Mouse (Mus musculus): ENCODE results near the gene Etfa. TPM values are rescaled to one million over a fixed set of nuclear protein-coding genes. Genes with fewer than 3 reads are reported as not detected.

Etfa gene
- polyA plus RNA-seq, 1 experiment from 2014 or later = 225 TPM

DNA sequence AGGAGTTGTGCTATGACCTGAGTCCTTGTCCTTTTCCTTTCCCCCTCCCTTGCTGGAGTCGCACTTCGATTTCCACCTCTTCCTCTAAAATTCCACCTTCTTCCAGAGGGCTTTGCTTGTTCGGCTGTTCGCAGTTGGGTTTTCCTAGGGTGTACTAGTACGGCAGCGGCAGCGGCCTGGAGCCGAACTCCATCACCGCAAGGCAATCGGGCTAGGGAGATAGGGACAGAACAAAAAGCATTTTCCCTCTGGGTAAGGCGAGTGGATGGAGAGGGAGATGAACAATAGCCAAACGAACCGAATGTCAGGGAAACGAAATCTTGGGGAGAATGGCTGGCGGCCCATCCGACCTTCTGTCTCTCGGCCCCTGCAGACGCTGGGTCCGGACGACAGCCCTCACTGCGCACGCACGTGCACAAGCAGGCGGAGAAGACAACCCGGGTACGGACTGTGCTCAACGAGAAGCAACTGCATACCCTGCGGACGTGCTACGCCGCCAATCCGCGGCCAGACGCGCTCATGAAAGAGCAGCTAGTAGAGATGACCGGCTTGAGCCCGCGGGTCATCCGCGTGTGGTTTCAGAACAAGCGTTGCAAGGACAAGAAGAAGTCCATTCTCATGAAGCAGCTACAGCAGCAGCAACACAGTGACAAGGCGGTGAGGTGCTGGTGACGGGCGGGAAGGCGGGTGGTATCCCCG is 31.8 kb upstream of the Etfa start:
- peak overlapping the region; percentile 45 for H3K4me3 ChIP-seq (ENCODE audit: low read depth, low read length)
- peaks cover 85% of the 10 kb centered on the region for H3K27me3 ChIP-seq (replicated peaks; ENCODE audit: control insufficient read depth, insufficient read depth, low read length)
- peak overlapping the region; percentile 62 for H3K9ac ChIP-seq (ENCODE audit: low read length)
- 6% methylated on average over 46 of the region's 46 CpGs for whole genome bisulfite sequencing
- H3K27ac ChIP-seq (ENCODE audit: low read depth) = no peak overlapping the region
- peak; percentile 90 for DNase-seq (ENCODE audit: low spot score)
- no peaks in the 10 kb centered on the region for H3K9me3 ChIP-seq (ENCODE audit: control insufficient read depth, low read length)
- peak overlapping the region; percentile 70 for H3K4me2 ChIP-seq (ENCODE audit: low read length)
- no peak for ATAC-seq (replicated peaks; ENCODE audit: low FRiP score, low TSS enrichment, low read depth)
- H3K36me3 ChIP-seq (ENCODE audit: control insufficient read depth, insufficient read depth, low read length) = no peaks in the 10 kb centered on the region
- peaks cover 24% of the 10 kb centered on the region for H3K4me1 ChIP-seq (replicated peaks; ENCODE audit: control insufficient read depth, insufficient read depth, low read length)

GRCm38 (mm10) chr9:55543336-55543702 is 31.3 kb upstream of the Etfa start:
- peaks cover 24% of the 10 kb centered on the region for H3K4me1 ChIP-seq (replicated peaks; ENCODE audit: control insufficient read depth, insufficient read depth, low read length)
- H3K4me2 ChIP-seq (ENCODE audit: low read length) = peak overlapping the region; percentile 70
- ATAC-seq (replicated peaks; ENCODE audit: low FRiP score, low TSS enrichment, low read depth) (no peak), DNase-seq (ENCODE audit: low spot score) (no peak)
- 24% methylated on average over 8 of the region's 8 CpGs for WGBS
- H3K4me3 ChIP-seq (ENCODE audit: low read depth, low read length) = peak overlapping the region; percentile 45
- H3K9ac ChIP-seq (ENCODE audit: low read length) = peak overlapping the region; percentile 62
- H3K9me3 ChIP-seq (ENCODE audit: control insufficient read depth, low read length) = no peaks in the 10 kb centered on the region
- no peak overlapping the region for H3K27ac ChIP-seq (ENCODE audit: low read depth)
- H3K36me3 ChIP-seq (ENCODE audit: control insufficient read depth, insufficient read depth, low read length) = no peaks in the 10 kb centered on the region
- H3K27me3 ChIP-seq (replicated peaks; ENCODE audit: control insufficient read depth, insufficient read depth, low read length) = peaks cover 87% of the 10 kb centered on the region

DNA sequence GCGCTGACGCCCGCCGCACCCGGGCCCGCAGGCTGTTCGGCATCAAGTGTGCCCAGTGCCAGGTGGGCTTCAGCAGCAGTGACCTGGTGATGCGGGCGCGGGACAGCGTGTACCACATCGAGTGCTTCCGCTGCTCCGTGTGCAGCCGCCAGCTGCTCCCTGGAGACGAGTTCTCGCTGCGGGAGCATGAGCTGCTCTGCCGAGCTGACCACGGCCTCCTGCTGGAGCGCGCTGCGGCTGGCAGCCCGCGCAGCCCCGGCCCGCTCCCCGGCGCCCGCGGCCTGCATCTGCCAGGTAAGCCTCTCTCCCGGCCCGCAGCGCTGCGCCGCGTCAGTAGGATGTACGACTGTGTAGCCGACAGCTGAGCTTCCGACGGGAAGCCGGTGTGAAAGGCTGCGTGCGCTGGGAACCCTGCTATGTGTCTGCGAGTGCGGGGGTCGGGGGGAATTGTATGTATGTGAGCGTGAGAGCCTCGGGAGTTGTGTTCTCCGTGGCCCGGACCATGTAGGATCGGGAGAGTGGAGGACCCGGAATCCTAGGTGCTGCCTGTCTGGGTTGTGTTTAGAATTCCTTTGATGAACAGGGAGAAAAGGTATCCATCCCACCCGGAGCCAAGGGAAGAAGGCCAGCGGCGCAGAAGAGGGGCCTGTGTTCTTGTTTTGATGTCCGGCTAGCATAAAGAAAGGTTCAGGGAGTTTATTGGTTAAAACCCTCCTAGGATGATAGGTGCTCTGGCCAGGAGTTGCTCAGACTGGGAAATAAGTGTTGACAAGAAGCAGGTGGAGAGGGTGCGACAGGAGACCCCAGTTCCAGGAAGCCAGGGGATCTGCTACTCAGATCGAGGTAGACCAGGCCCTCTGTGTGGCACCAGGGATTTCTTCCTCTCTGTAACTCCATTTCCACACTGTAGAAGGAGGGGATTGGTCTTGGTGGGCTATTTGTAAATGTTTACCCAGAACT is 30.6 kb upstream of the Etfa start:
- ATAC-seq (replicated peaks; ENCODE audit: low FRiP score, low TSS enrichment, low read depth) (no peak), DNase-seq (ENCODE audit: low spot score) (peak; percentile 82)
- H3K36me3 ChIP-seq (ENCODE audit: control insufficient read depth, insufficient read depth, low read length) = no peaks in the 10 kb centered on the region
- H3K27ac ChIP-seq (ENCODE audit: low read depth) = no peak overlapping the region; the same call in 1 of the 2 replicates
- peak overlapping the region; percentile 70 for H3K4me2 ChIP-seq (ENCODE audit: low read length)
- H3K9ac ChIP-seq (ENCODE audit: low read length) = peak overlapping the region; percentile 62
- 3% methylated on average over 59 of the region's 59 CpGs for WGBS
- H3K9me3 ChIP-seq (ENCODE audit: control insufficient read depth, low read length) = no peaks in the 10 kb centered on the region
- peaks cover 80% of the 10 kb centered on the region for H3K27me3 ChIP-seq (replicated peaks; ENCODE audit: control insufficient read depth, insufficient read depth, low read length)
- peak overlapping the region; percentile 45 for H3K4me3 ChIP-seq (ENCODE audit: low read depth, low read length)
- H3K4me1 ChIP-seq (replicated peaks; ENCODE audit: control insufficient read depth, insufficient read depth, low read length) = peaks cover 24% of the 10 kb centered on the region

GRCm38 (mm10) chr9:55541681-55542365 is 29.8 kb upstream of the Etfa start:
- H3K36me3 ChIP-seq (ENCODE audit: control insufficient read depth, insufficient read depth, low read length) = no peaks in the 10 kb centered on the region
- ATAC-seq (replicated peaks; ENCODE audit: low FRiP score, low TSS enrichment, low read depth) = no peak
- H3K4me1 ChIP-seq (replicated peaks; ENCODE audit: control insufficient read depth, insufficient read depth, low read length) = peaks cover 21% of the 10 kb centered on the region
- H3K9ac ChIP-seq (ENCODE audit: low read length) = peak overlapping the region; percentile 62
- peak overlapping the region; percentile 70 for H3K4me2 ChIP-seq (ENCODE audit: low read length)
- H3K9me3 ChIP-seq (ENCODE audit: control insufficient read depth, low read length) = no peaks in the 10 kb centered on the region
- peak overlapping the region; percentile 45 for H3K4me3 ChIP-seq (ENCODE audit: low read depth, low read length)
- H3K27ac ChIP-seq (ENCODE audit: low read depth) = peak overlapping the region; percentile 33; the same call in 1 of the 2 replicates
- peaks cover 72% of the 10 kb centered on the region for H3K27me3 ChIP-seq (replicated peaks; ENCODE audit: control insufficient read depth, insufficient read depth, low read length)
- under 1% methylated on average over 59 of the region's 59 CpGs for WGBS
- peak; percentile 82 for DNase-seq (ENCODE audit: low spot score)

DNA sequence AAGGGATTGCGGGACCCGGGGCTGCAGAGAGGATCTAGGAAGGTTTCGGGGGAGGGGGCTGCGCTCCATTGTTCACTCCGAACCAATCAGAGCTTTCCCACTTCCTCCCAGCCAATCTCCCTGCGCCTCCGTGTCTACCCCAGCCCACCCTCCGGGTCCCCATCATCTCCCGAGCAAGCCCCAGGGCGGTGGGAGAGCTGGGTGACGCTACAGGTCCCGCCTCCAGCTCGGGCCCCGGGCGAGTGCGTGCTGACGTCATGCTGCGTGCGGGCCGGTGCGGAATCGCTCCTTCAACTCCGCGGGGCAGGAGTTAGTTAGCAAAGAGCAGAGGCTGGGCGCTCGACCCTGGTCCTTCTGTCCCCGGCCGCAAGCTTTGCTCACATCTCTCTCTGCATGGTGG is 28.8 kb upstream of the Etfa start:
- Histone ChIP-seq H3K4me2 (ENCODE audit: low read length) (peak overlapping the region; percentile 70), H3K27me3 (replicated peaks; ENCODE audit: control insufficient read depth, insufficient read depth, low read length) (peaks cover 62% of the 10 kb centered on the region), H3K36me3 (ENCODE audit: control insufficient read depth, insufficient read depth, low read length) (no peaks in the 10 kb centered on the region), H3K9ac (ENCODE audit: low read length) (peak overlapping the region; percentile 62), H3K4me3 (ENCODE audit: low read depth, low read length) (peak overlapping the region; percentile 45), H3K27ac (ENCODE audit: low read depth) (peak overlapping the region; percentile 77), H3K4me1 (replicated peaks; ENCODE audit: control insufficient read depth, insufficient read depth, low read length) (peaks cover 16% of the 10 kb centered on the region), H3K9me3 (ENCODE audit: control insufficient read depth, low read length) (no peaks in the 10 kb centered on the region)
- DNase-seq (ENCODE audit: low spot score) (peak; percentile 95), ATAC-seq (replicated peaks; ENCODE audit: low FRiP score, low TSS enrichment, low read depth) (peak; percentile 92)
- WGBS = under 1% methylated on average over 28 of the region's 28 CpGs

- Histone ChIP-seq H3K36me3 (ENCODE audit: control insufficient read depth, insufficient read depth, low read length) (no peaks in the 10 kb centered on the region), H3K4me2 (ENCODE audit: low read length) (peak overlapping the region; percentile 70), H3K27me3 (replicated peaks; ENCODE audit: control insufficient read depth, insufficient read depth, low read length) (peaks cover 57% of the 10 kb centered on the region), H3K27ac (ENCODE audit: low read depth) (peak overlapping the region; percentile 77), H3K4me1 (replicated peaks; ENCODE audit: control insufficient read depth, insufficient read depth, low read length) (peaks cover 11% of the 10 kb centered on the region; the same call in 1 of the 2 replicates), H3K9ac (ENCODE audit: low read length) (peak overlapping the region; percentile 62), H3K4me3 (ENCODE audit: low read depth, low read length) (peak overlapping the region; percentile 45), H3K9me3 (ENCODE audit: control insufficient read depth, low read length) (no peaks in the 10 kb centered on the region)
- DNase-seq (ENCODE audit: low spot score) (no peak), ATAC-seq (replicated peaks; ENCODE audit: low FRiP score, low TSS enrichment, low read depth) (peak; percentile 22; the same call in 1 of the 2 replicates)
- WGBS = under 1% methylated on average over 12 of the region's 12 CpGs
Measured at GRCm38 (mm10) chr9:55540391-55540770, 28.3 kb upstream of the Etfa start.

DNA sequence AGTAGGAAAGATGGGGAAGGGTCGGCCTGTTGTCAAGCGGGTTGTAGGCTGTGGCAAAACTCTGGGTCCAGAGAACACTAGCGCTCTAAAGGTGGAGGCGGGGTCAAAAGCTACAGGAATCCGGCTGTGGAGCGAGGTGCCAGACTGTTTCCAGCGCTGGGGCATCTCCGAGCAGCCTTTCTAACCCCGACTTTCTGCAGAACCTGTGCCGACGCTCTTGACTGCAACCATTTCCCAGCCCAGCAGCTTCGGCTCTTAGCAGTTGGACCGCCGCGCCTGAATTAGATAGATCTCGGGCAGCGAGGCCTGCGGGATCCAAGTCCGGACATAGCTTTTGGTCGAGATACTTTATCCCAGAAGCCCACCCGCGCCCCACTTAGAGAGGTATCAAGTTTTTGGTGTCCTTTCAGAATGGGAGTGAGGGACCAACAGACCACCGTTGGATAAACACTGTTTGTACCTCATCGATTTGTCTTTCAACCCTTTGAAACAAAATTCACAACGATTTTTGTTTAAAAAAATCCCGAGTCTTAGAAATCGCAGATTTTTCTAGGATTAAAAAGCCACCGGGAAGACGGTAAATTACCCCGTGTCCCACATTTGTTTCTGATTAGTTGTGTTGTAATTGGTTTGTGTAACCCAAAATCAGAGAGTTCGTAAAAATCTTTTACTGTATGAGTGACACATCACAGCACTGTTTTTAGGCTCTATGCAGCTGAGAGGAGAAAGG is 27.8 kb upstream of the Etfa start:
- Histone ChIP-seq H3K4me1 (replicated peaks; ENCODE audit: control insufficient read depth, insufficient read depth, low read length) (peaks cover 10% of the 10 kb centered on the region; the same call in 1 of the 2 replicates), H3K4me2 (ENCODE audit: low read length) (peak overlapping the region; percentile 70), H3K36me3 (ENCODE audit: control insufficient read depth, insufficient read depth, low read length) (no peaks in the 10 kb centered on the region), H3K9ac (ENCODE audit: low read length) (peak overlapping the region; percentile 62), H3K9me3 (ENCODE audit: control insufficient read depth, low read length) (no peaks in the 10 kb centered on the region), H3K4me3 (ENCODE audit: low read depth, low read length) (peak overlapping the region; percentile 45), H3K27me3 (replicated peaks; ENCODE audit: control insufficient read depth, insufficient read depth, low read length) (peaks cover 52% of the 10 kb centered on the region), H3K27ac (ENCODE audit: low read depth) (peak overlapping the region; percentile 77)
- ATAC-seq (replicated peaks; ENCODE audit: low FRiP score, low TSS enrichment, low read depth) (no peak), DNase-seq (ENCODE audit: low spot score) (peak; percentile 79)
- 2% methylated on average over 31 of the region's 31 CpGs for WGBS

DNA sequence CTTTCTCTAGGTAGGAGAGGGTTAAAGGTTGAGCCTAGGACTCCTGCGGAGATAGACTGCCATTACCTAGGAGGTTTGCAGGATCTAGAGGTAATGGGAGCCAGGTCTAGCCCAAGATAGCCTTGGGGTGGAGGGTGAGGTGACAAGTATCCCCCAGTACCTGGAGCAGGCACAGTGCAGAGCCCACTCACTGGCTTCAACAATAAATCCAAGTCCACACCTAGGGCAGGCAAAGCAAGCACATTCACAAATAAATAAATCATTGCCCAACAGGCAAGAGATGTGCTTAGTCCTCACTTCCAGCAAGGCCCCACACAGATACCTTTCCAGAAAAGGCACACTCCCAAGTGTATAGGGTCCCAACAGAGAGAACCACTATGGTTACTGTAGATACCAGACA is 27.0 kb upstream of the Etfa start:
- 32% methylated on average over 1 of the region's 1 CpGs for WGBS

More for the DNA sequence above, 27.0 kb upstream of the Etfa start:
- Histone ChIP-seq H3K27ac (ENCODE audit: low read depth) (no peak overlapping the region), H3K9me3 (ENCODE audit: control insufficient read depth, low read length) (no peaks in the 10 kb centered on the region), H3K9ac (ENCODE audit: low read length) (no peak overlapping the region), H3K36me3 (ENCODE audit: control insufficient read depth, insufficient read depth, low read length) (no peaks in the 10 kb centered on the region), H3K4me1 (replicated peaks; ENCODE audit: control insufficient read depth, insufficient read depth, low read length) (peaks cover 6% of the 10 kb centered on the region; the same call in 1 of the 2 replicates), H3K4me2 (ENCODE audit: low read length) (peak overlapping the region; percentile 70; the same call in 1 of the 2 replicates), H3K4me3 (ENCODE audit: low read depth, low read length) (no peak overlapping the region), H3K27me3 (replicated peaks; ENCODE audit: control insufficient read depth, insufficient read depth, low read length) (peaks cover 44% of the 10 kb centered on the region)
- ATAC-seq (replicated peaks; ENCODE audit: low FRiP score, low TSS enrichment, low read depth) (no peak), DNase-seq (ENCODE audit: low spot score) (no peak)

Measured in intestine, embryonic 14.5 days (tissue).